Mouse (Mus musculus) kidney, adult 18-20 months (tissue): Measurements from ENCODE around the gene Wdr24.

Experiments
- DNase-seq: peaks from one replicate; pipeline ENCODE4 v3.0.0; 2021

Wdr24 gene

DNA sequence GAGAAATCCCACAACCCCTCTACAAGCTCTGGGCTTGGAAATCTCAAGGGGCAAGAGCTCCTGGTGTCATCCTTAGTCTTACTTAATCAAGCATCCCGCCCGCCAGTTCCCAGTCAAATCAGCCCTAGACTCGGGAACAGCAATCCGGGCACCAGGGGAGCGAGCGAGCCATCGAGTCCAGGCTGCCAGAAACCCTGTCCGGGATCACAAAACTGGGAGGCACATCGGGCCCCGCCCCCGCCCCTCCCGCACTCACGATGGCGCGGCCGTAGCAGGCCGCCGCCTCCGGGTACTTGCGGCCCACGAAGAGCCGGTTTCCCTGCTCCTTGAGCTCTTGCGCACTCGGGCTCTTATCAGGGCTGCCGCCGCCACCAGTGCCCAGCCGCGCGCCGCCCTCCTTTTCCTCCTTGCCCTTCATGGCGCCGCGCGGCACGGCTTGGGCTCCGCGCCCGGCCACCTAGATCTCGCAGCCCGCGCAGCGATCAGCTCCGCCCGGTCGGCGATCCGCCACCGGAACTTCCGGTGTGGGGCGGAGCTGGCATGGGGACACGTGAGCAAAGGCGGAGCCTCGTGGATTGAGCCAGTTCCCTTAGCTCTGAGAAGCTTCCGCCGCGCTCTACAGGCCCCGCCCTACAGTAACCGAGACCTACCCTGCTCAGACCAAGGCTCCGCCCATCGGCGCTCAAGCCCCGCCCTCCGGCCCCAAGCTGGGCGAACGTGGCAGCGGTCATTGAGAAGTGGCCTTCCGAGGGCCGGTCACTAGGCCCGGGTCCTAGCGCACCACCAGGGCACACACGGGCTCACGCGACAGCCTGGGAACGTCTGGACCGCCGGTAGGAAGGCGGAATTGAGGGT is 9.2 kb downstream of the Wdr24 start:
- peak; percentile 100 for DNase-seq

DNA sequence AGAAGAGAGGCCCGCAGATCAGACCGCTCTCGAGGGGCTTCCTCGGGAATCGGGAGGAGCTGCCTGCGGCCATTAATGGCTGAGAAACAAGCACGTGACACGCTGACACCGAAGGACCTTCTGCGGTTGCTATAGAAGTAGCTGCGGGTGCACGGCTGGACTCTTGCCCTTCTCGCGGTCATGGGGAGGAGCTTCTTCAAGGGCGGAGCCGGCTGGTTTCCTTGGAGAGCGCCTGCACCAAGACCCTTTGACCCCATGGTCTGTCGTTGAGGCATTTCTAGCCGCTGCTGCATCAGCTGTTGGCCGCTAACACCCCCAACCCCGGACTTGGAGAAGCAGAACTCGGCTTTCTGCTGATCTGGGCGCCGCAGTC is 9.8 kb downstream of the Wdr24 start, which contains the start of gene Stub1:
Gene Stub1 (minus strand): TSS at position 114 of the 373 bp plus-strand sequence.
- DNase-seq: peak; percentile 97

DNA sequence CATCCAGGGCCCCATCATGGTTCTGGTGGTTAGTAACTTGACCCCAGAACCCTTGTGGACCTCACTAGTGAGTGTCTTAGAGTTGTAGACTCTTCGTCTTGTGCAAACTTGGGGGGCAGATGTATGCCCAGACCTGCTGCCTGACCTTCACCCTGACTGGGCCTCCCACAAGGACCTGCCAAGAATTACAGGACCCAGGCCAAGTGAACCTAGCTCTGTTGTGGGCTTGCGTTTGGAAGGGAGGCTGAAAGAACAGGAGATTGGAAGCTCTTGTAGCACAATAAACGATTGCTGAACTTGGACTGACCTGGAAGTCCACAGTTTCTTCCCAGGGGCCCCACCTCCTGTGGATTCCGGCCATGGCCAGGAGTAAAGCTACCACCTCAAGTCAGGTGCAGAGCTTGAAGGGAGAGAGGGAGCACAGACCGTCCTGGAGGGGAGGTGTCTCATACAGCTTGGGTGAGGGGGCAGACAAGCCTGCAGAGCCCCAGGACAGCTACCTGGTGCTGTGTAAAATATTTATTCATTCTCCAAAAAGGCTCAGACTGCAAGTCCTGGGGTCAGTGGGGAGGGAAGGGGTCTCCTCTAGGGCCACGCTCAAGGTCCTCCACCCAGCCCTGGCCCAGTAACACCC is 10.7 kb downstream of the Wdr24 start:
- peak; percentile 75 for DNase-seq

DNA sequence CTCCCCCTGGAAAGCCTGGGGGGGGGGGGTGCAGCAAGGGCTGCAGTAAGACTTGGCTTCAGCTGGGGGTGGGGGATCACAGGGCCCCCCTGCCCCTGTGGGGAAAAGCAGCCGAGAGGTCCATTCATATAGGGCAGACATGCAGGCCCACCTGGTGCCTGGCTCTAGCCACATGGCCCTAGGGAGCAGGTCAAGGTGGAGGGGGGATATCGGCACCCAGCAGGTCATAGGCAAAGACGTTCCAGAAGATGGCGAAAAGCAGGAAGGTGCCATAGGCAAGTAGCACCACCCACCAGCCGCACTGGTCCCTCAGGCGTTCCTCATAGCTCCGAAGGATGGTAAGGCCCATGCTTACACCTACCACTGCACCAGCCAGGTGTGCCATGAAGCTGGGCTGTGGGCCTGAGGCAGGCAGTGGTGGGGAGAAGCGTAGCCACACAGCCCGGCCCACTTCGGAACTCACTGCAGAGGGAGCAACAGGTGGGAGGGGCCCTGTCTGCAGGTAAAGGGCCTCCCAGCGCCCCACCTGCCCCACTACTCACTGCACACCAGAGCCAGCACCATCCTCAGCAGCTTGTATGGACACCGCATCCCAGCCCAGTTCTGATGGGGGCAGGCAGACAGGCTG is 11.3 kb downstream of the Wdr24 start:
- DNase-seq: no peak

DNA sequence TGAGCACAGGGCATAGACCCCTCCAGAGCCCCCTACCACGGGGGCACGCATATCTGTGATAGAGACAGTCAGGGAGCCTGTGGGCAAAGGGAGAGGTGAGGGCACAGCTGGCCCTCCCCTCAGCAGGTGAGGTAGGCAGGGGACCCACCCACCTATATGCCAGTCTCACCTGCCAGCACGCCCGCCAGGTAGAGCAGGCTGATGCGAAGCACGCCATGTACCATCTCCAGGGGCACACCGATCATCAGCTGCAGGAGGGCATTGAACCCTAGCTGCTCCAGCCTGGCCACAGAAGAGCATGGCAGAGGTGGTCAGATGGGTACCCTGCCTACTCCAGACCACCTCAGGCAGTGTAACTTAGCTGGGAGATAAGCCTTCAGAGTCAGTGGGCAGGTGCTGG is 11.9 kb downstream of the Wdr24 start:
- DNase-seq: no peak

DNA sequence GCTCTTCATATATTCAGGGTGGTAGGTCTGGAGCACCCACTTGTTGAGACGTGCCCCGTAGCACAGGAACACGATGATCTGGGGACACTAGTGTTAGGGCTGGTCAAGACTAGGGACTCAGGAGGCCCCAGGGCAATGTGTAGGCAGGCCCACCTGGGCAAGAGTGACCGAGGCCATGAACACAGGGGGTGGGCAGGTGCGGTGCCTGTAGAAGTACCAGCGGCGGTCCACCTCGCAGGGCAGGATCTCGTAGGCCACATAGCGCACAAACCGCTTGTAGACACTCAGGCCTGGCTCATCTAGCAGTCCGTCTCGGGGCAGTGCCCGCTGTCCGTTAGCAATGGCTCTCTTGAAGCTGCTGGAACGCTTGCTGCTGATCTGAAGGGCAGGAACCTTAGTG is 12.4 kb downstream of the Wdr24 start:
- peak; percentile 40 for DNase-seq

DNA sequence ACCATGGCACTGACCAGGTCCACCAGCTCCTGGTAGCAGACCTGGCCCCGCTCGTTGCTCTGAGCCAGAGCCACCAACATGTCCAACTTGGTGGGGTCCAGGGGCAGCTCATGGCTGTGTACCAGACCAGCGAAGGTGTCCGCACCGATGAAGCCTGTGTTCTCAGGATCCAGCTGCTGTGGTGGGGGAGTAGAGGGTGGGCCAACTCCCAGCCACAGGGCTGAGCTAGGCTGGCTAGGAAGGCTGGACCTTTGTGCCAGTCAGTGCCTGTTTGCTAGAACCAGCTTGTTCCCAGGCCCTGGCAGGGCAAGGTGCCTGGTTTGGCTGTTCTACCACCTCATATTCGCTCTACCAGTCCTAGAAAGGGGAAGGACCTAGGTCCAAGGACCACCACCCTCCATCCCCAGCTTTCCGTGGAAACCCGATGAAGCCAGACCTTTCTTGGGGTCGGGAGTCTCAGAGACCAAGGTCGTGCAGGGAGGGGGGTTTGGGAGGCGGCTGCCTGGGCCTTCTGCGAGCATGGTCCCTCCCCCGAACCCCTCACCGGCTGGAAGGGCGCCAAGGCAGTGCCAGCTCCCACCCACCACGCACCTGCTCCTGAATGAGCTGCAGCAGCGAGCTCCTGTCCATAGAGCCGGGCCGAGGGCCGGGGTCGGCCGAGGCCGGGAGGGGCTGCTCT is 13.1 kb downstream of the Wdr24 start:
- peak; percentile 61 for DNase-seq

DNA sequence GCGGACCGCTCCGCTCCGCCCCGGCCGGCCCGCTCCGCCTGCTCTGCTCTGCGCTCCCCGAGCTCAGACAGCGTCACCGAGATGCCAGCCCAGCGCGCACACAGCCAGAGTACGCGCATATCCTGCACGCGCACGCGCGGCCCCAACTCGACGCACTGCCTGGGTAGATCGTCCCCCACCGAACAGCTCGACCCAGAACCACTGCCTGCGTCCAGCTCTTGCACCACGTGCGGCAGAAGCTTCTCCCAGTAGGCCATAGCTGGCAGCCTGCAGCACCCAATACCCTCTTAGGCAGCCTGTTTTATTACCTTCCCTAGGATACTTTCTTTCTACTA is 13.6 kb downstream of the Wdr24 start, which contains the start of gene Rhbdl1:
Gene Rhbdl1 (minus strand): TSS at position 220 of the 335 bp plus-strand sequence.
- peak; percentile 74 for DNase-seq

DNA sequence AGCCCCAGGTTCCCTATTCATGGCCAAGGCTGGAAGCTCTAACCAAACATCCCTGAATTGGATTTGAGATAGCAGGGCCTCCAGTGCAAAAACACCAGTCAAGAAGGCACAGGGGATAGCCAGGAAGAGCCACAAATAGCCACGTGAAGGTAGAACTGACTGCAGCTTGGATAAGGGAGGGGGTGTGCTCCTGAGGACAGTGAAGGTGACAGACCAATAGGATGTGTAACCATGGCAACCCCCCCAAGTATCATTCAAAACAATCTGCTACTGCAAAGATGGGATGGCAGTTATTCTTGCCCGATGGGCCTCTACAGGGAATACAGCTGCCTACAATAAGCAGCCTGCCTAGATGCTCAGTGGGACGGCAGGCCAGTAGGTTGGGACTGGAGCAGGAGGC is 14.1 kb downstream of the Wdr24 start:
- no peak for DNase-seq

DNA sequence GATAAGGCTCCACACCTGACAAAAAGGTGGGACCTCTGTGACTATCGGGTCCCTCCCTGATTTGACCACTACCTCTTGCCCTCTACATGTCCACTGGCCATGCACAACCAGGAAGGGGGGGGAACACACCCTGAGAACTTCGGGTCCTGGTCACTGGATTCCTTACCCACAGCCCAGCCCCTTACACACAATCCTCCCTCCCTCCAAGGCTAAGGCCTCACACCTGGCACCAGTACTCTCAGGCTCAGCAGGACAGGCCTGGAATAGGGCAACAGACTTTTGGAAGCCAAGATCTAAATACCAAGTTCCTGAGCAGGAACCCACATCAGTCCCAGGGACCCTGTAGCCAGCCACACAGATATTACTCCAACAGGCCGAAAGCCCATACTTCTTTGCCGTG is 15.5 kb downstream of the Wdr24 start:
- DNase-seq: no peak

DNA sequence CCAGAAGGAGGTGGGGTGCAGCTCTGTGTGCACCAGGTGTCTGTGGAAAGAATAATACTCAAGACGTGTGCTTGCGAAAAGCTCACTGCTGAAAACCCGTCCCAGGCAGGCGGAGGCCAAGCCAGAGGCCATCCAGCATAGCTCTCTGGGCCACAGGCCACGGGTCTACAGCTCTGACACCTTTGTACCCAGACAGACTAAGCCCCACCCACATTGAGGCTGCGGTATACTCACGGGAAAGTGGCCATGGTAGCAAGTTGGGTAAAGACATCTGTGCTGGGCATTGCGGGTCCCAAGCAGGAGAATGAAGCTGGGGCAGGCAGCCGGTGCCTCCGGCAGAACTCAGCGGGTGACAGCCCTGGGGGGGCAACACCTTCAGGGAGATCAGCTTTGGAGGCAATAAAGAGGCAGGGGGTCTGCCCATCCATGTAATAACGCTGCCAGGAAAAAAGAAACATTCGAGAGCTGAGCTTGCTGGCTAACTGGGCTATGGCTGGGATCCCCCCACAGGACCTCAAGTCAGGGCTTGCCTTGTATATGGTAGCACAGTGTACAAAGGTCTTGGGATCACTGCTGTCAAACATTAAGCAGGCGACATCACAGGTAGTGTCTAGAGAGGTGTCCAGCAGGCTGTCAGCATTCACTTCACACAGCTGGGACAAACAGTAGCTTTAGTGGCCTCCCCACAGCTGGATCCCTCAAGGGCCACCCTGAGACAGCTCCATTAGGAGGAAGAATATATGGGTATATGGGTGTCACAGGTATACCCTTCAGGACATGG is 16.2 kb downstream of the Wdr24 start:
- DNase-seq: peak; percentile 59

DNA sequence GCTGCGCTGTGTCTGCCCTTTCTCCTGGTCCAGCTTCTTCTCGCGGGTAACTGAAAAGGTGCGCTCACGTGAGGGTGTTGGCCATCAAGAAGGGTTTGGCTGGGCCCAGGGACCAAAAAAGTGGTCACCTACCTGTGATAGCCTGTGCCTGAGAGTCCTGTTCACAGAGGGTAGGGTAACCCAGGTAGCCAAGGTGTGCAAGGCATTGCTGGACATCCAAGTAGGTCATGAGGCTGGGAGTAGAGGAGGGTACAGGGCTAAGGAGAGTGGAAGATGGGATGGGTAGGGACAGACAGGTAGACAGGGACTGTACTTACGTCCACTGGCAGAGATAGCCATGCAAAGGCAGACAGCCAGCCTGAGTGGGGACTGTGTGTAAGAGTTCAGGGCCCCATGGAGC is 17.1 kb downstream of the Wdr24 start:
- no peak for DNase-seq

DNA sequence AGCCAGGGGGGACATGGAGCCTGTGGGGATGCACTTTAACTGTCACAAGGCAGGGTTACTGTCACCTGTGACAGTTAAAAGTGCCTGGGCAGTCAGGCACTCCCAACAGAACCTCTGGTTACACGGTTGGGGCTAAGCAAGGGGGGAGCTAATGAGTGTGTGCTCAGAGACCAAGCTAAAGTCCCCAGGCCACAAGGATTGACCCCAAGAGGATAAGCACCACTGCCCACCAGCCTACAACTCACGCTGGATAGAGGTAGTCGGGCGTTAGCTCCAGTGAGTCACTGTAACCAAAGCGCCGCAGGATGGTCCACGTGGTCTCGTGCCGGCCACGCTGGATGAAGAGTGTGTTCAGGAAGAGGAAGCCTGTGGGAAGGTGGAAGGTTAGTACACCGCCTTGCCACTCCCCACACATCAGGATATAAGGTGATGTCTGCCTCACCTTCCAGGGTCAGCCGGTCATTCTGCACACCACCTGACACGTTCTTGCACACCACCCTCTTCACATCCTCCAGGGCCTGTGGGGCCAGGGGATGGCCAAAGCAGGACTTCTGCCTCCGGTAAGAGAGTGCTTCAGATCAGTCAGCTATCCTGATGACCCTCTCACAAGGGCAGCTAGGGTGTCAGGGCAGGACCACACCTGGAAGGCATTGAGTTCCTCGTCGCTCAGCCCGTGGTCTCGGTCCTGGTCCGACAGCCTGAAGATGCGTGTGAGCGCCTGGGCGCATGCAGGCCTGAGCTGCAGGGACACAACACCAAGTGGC is 17.9 kb downstream of the Wdr24 start, which contains the start of gene Gm20683:
Gene Gm20683 (minus strand): TSS at position 647 of the 764 bp plus-strand sequence.
- DNase-seq: no peak

DNA sequence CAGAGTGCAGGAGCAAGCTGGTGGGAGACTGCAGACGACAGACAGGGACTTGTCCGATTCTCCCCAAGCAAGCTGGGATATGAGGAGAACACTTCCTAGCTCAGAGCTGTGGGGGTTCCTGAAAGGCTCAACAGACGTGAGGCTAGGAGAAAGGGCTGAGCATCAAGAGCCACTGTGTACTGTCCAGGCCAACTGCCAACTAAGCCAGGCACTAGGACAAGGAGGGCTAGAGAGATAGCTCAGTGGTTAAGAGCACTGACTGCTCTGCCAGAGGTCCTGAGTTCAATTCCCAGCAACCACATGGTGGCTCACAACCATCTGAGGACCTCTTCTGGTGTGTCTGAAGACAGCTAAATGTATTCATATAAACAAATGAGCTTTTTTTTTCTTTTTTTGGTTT is 19.1 kb downstream of the Wdr24 start:
- no peak for DNase-seq

DNA sequence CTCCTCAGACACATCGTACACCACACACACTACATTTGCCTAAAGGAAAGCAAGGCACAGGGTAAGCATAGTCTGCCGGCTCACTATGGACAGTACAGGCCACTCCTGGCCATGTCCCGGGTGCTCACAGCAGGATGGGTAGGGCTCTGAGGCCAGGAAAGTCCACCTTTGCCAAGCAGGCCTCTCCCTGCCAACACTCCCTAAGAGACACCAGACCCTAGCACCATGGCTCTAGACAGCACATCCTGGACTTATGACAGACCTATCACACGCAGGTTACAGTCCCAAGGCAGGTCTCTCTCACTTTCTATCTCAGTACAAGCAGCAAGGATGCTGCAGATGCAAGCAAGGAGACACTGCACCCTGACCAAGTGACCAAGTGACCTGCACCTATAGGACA is 19.7 kb downstream of the Wdr24 start:
- no peak for DNase-seq

DNA sequence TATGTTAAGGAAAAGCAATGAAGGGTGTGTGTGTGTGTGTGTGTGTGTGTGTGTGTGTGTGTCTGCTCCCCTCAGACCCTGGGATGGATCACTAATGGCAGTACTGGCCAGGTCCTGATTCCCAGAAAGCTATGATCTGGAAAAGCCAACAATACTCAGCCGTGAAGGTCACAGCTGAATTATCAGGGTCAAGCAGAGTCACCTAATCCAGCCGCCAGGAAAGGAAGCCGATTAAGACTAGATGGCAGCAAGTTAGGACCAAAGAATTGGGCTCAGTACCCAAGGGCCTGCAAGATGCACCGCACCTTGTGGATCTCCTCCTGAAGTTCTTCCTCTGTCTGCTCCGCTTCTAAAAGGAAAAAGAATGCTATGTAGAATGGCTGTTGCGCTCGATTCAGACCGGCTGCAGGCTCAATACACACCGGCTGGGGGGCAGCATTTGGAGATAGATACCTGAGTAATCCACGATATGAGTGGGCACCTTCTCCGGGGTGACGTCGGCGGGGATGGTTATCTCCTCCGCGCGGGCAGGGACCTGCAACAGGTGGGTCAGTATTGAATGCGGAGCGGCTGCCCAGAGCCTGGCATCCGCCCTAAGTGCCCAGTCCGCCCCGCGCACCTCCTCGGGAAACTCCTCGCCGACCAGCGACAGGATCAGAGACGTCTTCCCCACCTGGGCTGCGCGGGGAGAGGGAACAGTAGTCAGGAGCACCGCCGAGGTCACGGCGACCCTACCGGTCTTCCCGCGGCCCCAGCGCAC is 20.4 kb downstream of the Wdr24 start:
- DNase-seq: no peak

DNA sequence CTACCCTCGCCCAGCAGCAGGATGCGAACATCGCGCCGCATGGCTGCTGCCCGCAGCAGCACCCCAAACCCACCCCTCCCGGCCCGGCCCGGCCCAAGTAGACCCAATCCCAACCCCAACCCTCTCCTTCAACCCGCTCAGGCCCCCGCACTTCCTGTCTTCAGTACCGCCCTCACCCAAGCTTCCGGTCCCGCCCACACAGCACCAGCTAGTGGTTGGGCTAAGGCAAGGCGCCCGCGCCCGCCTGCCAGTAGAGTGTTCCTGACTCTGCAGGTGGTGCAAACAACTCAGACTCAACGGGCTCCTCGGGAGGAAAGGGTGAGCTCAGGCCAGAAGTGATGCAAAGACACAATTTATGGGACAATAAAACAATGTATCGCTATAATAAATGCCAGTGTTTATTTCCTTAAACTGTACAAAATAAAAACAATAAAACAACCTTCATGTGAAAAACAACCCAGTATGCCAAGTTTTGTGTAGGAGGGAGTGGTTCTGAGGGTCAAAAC is 21.0 kb downstream of the Wdr24 start, which contains the start of gene Rhot2:
Gene Rhot2 (minus strand): TSS at position 456 of the 506 bp plus-strand sequence.
- DNase-seq: peak; percentile 95

DNA sequence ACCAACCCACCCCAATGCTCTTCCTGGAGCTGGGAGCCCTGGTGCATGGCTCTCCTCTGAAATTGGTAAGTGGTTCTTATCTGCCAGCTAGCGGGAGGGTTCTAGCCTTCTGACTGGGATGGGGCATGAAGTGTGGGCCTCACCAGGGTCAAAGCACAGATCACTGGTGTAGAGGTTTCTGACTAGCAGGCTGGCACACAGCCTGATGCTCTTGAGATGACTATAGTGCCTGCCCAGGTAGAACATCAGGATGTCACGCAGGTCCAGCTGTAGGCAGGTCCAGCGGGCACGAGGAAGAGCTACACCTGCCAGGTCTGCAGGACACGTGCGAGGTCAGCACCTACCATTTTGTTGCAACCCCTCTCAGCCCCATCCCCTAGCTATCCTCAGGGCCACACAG is 36.8 kb downstream of the Wdr24 start:
- DNase-seq: no peak

DNA sequence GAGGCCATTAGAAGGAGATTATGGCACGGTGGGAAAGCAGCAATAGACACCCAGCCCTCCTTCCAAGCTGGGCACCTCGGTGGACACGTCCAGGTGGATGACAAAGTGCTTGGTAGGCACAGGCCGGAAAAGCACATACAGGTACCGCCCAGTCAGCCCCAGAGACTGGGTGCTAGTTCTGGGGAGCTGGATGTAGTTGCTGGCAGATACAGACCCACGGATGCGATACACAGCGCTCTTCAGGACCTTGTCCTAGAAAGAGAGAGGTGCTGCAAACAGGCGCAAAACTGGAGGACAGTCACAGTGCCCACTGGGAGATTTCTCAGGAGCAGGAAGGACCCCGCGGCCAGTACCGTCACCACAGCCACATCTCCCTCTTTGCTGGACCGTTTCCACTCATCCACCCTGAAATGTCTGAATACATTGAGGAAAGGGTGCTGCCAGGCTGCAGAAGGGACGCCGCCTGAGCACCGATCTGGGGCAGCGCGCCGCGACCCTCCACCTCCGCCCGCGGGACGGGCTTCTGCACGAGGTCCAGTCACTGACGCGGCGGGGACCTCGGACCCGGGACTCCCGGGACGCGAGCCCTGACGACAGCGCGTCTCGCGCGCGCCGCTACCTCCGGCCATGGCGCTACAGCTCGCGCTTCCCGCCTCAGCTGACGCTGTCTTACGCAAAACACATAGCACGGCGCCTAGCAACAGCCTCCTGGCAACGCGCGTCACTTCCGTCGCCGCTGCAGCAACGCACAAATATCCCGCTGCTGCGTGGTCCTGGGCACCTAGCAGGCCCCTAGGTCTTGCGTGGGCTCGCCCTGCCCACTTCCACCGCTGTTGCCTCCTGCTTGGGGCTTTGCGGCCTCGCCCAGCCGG is 37.6 kb downstream of the Wdr24 start, which contains the start of gene Wdr90:
Gene Wdr90 (minus strand): TSS at position 670 of the 872 bp plus-strand sequence.
- peak; percentile 91 for DNase-seq
